Mouse (Mus musculus) kidney, embryonic 15.5 days (tissue): ENCODE data around the gene Emd. TPM values are rescaled to one million over a fixed set of nuclear protein-coding genes. Genes with fewer than 3 reads are reported as not detected.
"Not testable (repeated sequence)": the region's sequence is repeated elsewhere in the genome, so short reads cannot be mapped to it uniquely, and the experiment has no call there.

ENCODE experiments used
- ATAC-seq: fragments of 200-750 bp; cut with Nextera tagmentation; replicated peaks from 2 replicates; pipeline ENCODE4 v1.8.0; 2017; ENCODE audit warnings: moderate TSS enrichment; ENCODE audit not compliant: low FRiP score
- H3K27ac ChIP-seq: fragments of 300-500 bp; sonication (generic); 2 replicates; pipeline ENCODE4 v1.5.1; 2015; ENCODE audit warnings: mild to moderate bottlenecking, inconsistent platforms
- H3K27me3 ChIP-seq: fragments of 300-500 bp; sonication (generic); 2 replicates; pipeline ENCODE4 v1.6.1; 2015; ENCODE audit warnings: inconsistent platforms
- H3K36me3 ChIP-seq: fragments of 300-500 bp; sonication (generic); 2 replicates; pipeline ENCODE4 v1.6.1; 2015; ENCODE audit warnings: inconsistent platforms
- H3K4me1 ChIP-seq: fragments of 300-500 bp; sonication (generic); 2 replicates; pipeline ENCODE4 v1.6.1; 2015; ENCODE audit warnings: inconsistent platforms
- H3K4me2 ChIP-seq: fragments of 300-500 bp; sonication (generic); 2 replicates; pipeline ENCODE4 v1.6.1; 2015; ENCODE audit warnings: moderate library complexity, mild to moderate bottlenecking, inconsistent platforms
- H3K4me3 ChIP-seq: fragments of 300-500 bp; sonication (generic); replicated peaks from 2 replicates; pipeline ENCODE4 v1.5.1; 2015; ENCODE audit warnings: mild to moderate bottlenecking, inconsistent platforms
- H3K9ac ChIP-seq: fragments of 300-500 bp; sonication (generic); 2 replicates; pipeline ENCODE4 v1.6.1; 2015; ENCODE audit warnings: mild to moderate bottlenecking, inconsistent platforms
- H3K9me3 ChIP-seq: fragments of 300-500 bp; sonication (generic); replicated peaks from 2 replicates; pipeline ENCODE4 v1.6.1; 2016; ENCODE audit warnings: inconsistent platforms
- WGBS: fragments of 180-500 bp; shearing (Covaris S2); methylation state at CpG from one replicate; pipeline ENCODE4 v1.1.7; 2015; ENCODE audit warnings: mixed read lengths; 5-methylcytosine and 5-hydroxymethylcytosine counted together
- polyA plus RNA-seq: library from polyadenylated mRNA; unstranded; fragments of >200 nt; fragmentation: Nextera tagmentation; extraction: Ambion mirVana; gene quantifications from 2 replicates; pipeline ENCODE4 v1.2.1, GENCODE M21; 2015

Gene Emd
- polyA plus RNA-seq = 27.9 and 30.9 TPM in 2 replicates

- Histone ChIP-seq H3K9me3 (no peaks in the 10 kb centered on the region), H3K27ac (peak within 1 kb of the TSS; percentile 94), H3K27me3 (no peaks in the 10 kb centered on the region), H3K9ac (peak within 1 kb of the TSS; percentile 74), H3K4me3 (peak within 1 kb of the TSS; percentile 60), H3K36me3 (peaks cover 27% of the 10 kb centered on the region), H3K4me1 (peaks cover 6% of the 10 kb centered on the region), H3K4me2 (peak within 1 kb of the TSS; percentile 63)
- WGBS = 28% methylated on average over 39 of the region's 39 CpGs
- ATAC-seq = peak; percentile 98
Measured at GRCm38 (mm10) chrX:74254153-74254887, at the start of gene Emd. Gene Emd (plus strand): TSS chrX:74254687.

GRCm38 (mm10) chrX:74218496-74218895, 36.0 kb upstream of the Emd start:
- 94% methylated on average over 4 of the region's 4 CpGs for WGBS
- Histone ChIP-seq H3K4me1 (no peaks in the 10 kb centered on the region), H3K27ac (no peak overlapping the region), H3K4me2 (no peak overlapping the region), H3K27me3 (no peaks in the 10 kb centered on the region), H3K9me3 (no peaks in the 10 kb centered on the region), H3K4me3 (no peak overlapping the region), H3K36me3 (peaks cover 13% of the 10 kb centered on the region), H3K9ac (no peak overlapping the region)
- no peak for ATAC-seq

DNA sequence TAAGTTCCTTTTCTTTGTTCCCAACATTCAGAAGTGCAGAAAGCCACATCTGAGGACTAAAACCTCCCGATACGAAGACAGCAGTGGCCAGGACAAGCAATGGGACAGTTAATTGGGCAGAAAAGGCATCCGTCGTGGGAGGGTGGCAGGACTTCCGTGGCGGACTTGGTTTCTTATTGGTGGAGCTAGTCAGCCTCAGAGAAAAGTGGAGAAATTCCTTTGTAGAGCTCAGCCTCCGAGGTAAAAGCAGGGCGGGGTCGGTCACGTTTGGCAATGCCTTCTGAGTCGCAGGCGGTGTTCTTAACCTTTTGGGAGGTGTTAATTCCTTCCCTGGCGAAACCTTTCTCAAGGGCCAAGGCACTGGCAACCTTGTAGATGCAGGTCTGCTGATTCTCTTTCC, 35.0 kb upstream of the Emd start:
- ATAC-seq = no peak
- no peak overlapping the region for H3K27ac ChIP-seq
- no peak overlapping the region for H3K4me2 ChIP-seq
- H3K4me1 ChIP-seq = no peaks in the 10 kb centered on the region
- H3K36me3 ChIP-seq = peaks cover 23% of the 10 kb centered on the region
- no peaks in the 10 kb centered on the region for H3K27me3 ChIP-seq
- no peak overlapping the region for H3K9ac ChIP-seq
- H3K4me3 ChIP-seq = no peak overlapping the region
- no peaks in the 10 kb centered on the region for H3K9me3 ChIP-seq
- WGBS = 61% methylated on average over 13 of the region's 13 CpGs

DNA sequence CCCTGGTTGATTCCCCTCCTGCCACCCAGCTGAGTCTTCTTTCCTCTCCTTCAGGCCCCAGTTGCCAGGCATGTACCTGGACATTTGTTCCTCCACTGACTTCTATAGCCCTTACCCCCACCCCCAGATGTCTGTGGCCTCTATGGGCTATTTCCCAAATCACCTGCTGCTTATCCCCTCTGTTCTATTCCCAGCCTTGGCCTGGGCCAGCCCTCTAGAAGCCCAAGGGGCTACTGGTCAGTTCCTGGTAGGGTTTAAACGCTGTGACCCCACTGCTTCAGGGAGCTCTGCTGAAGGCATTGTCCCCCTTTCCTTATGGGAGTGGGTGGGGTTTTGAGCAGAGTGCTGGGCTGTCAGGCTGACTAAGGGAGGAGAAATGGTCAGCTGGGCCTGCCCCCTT, 34.4 kb upstream of the Emd start:
- H3K36me3 ChIP-seq = peaks cover 29% of the 10 kb centered on the region
- WGBS = 61% methylated on average over 1 of the region's 1 CpGs
- not testable (repeated sequence) for H3K9ac ChIP-seq, H3K27me3 ChIP-seq, H3K9me3 ChIP-seq, H3K4me1 ChIP-seq, H3K4me3 ChIP-seq, H3K4me2 ChIP-seq, H3K27ac ChIP-seq
- ATAC-seq = peak; percentile 33; the same call in 1 of the 2 replicates

DNA sequence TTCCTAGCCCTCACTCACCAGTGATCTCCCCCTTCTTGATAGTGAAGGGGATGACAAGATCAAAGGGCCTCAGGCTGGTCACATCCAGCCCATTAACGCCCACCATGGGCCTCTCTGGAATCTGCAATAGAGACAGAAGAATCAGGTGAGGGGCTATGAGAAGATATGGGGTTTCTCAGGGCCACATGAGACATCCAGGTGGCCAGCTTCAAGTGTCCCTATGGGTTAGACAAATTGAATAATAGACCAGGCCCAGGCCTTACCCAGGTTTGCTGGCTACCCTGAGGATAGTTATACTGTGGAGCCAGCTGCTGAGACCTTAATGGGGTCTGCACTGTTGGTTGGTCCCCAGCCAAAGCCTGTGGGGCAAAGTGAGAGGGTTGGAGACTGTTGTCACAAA, 24.4 kb upstream of the Emd start:
- Histone ChIP-seq H3K27ac (no peak overlapping the region), H3K9me3 (no peaks in the 10 kb centered on the region), H3K4me3 (no peak overlapping the region), H3K4me1 (no peaks in the 10 kb centered on the region), H3K4me2 (no peak overlapping the region), H3K36me3 (peaks cover 100% of the 10 kb centered on the region), H3K27me3 (no peaks in the 10 kb centered on the region), H3K9ac (no peak overlapping the region)
- ATAC-seq = no peak
- 50% methylated on average over 1 of the region's 1 CpGs for WGBS

GRCm38 (mm10) chrX:74233196-74233595, 21.3 kb upstream of the Emd start:
- Histone ChIP-seq H3K4me2 (no peak overlapping the region), H3K36me3 (peaks cover 96% of the 10 kb centered on the region), H3K9ac (no peak overlapping the region), H3K27ac (no peak overlapping the region), H3K4me3 (no peak overlapping the region), H3K9me3 (no peaks in the 10 kb centered on the region), H3K27me3 (no peaks in the 10 kb centered on the region), H3K4me1 (no peaks in the 10 kb centered on the region)
- 97% methylated on average over 5 of the region's 5 CpGs for WGBS
- ATAC-seq = no peak

GRCm38 (mm10) chrX:74240332-74240731, 14.2 kb upstream of the Emd start:
- no peak for ATAC-seq
- no peaks in the 10 kb centered on the region for H3K27me3 ChIP-seq
- 87% methylated on average over 4 of the region's 4 CpGs for WGBS
- H3K4me1 ChIP-seq = 0 out of 2 replicates have a peak, but pooled peaks cover 8% of the 10 kb centered on the region
- no peak overlapping the region for H3K27ac ChIP-seq
- no peak overlapping the region for H3K4me2 ChIP-seq
- peaks cover 79% of the 10 kb centered on the region for H3K36me3 ChIP-seq
- no peak overlapping the region for H3K4me3 ChIP-seq
- H3K9me3 ChIP-seq = no peaks in the 10 kb centered on the region
- H3K9ac ChIP-seq = no peak overlapping the region

DNA sequence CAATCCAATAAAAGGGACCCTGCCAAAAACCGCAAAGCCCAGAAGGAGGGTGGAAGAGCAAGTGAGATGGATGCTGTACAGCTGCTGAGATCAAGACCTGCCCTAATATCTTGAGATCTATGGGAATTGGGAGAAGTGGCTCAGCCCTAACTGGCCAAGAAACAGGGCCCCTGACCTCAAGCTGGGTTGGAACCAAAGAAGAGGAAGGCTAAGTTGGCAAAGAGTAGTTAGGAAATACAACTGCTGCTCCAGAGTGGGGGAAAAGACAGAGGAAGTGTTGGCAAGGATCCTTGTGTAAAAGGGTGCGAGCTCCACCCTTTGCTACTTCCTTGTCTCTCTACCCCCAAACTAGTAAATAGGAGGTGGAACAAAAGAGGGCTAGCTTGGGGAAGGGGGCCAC, 11.1 kb upstream of the Emd start:
- peak overlapping the region; percentile 59 for H3K4me2 ChIP-seq
- H3K4me1 ChIP-seq = 0 out of 2 replicates have a peak, but pooled peaks cover 8% of the 10 kb centered on the region
- no peak overlapping the region for H3K9ac ChIP-seq
- WGBS = 78% methylated on average over 2 of the region's 2 CpGs
- H3K27me3 ChIP-seq = no peaks in the 10 kb centered on the region
- H3K27ac ChIP-seq = no peak overlapping the region
- H3K9me3 ChIP-seq = no peaks in the 10 kb centered on the region
- peak overlapping the region; percentile 62 for H3K4me3 ChIP-seq
- no peak for ATAC-seq
- peaks cover 52% of the 10 kb centered on the region for H3K36me3 ChIP-seq

DNA sequence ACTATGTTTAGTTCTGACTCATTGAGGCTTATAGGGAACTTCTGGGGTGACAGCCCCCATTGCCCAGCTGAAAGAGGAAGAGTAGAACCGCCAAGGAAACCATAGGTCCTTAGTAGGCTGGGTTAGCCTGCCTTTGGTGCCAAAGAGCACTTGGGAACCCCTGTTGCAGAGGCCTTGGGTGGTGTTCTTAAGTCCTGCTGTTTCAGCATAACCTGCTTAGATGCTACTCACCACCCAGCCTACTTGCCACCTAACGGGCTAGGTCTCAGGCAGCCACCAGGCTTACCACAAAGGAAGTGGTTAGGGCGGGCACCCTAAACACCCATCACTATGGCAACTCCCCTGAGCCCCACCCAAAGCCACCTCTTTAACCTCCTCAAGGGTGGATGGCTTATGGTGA, 10.7 kb upstream of the Emd start:
- Histone ChIP-seq H3K4me3 (peak overlapping the region; percentile 62), H3K36me3 (peaks cover 48% of the 10 kb centered on the region), H3K4me1 (0 out of 2 replicates have a peak, but pooled peaks cover 8% of the 10 kb centered on the region), H3K27ac (0 out of 2 replicates have a peak overlapping the region, but pooled peaks have one; percentile 59), H3K9me3 (no peaks in the 10 kb centered on the region), H3K27me3 (no peaks in the 10 kb centered on the region), H3K4me2 (peak overlapping the region; percentile 59), H3K9ac (peak overlapping the region; percentile 26; the same call in 1 of the 2 replicates)
- ATAC-seq = no peak
- WGBS = 73% methylated on average over 3 of the region's 3 CpGs

DNA sequence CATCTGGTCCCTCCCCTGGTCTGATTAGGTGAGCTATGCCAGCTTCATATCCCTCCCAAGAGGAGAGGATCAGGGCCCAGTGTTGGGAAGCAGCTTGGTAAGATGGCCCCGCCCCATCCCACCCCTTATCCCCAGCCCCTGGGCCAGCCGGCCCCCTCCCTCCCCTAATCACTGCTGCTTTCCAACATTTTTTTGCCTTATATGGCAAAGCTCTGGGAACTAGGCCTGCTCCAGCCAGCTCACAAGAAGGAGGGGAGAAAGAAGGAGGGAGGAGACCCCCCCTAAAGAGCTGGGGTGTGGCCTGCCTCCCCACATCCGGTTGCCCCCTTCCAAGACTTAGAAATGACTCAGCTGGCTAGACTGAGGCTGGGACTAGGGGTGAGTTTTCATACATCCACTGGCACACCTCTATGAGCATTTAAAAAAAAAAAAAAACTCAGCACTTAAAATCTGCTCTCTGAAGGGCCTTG, 9.8 kb upstream of the Emd start:
- WGBS = 43% methylated on average over 2 of the region's 3 CpGs
- ATAC-seq = peak; percentile 52

DNA sequence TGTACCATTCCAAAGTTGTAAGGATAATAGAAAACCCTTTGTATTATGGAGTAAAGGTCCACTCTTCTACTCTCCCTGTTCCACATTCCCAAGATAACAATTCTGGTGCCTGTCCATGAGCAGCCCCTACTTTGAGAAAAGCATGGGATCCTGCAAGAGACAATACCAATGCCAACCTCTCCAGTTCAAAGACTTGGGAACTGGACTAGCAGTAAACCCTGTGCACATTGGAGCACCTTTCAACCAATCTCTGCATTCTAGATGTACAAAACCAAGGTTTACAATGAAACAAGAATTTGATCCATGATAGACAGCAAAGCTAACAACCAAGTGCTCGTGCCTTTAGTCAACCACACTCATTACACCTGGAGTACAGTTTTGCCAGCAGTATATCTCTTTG, 9.4 kb upstream of the Emd start:
- peak overlapping the region; percentile 90 for H3K27ac ChIP-seq

More for the DNA sequence above, 9.8 kb upstream of the Emd start:
- Histone ChIP-seq H3K9me3 (no peaks in the 10 kb centered on the region), H3K4me2 (peak overlapping the region; percentile 59), H3K4me1 (0 out of 2 replicates have a peak, but pooled peaks cover 14% of the 10 kb centered on the region), H3K36me3 (peaks cover 40% of the 10 kb centered on the region), H3K4me3 (peak overlapping the region; percentile 62), H3K27me3 (no peaks in the 10 kb centered on the region), H3K9ac (peak overlapping the region; percentile 64), H3K27ac (peak overlapping the region; percentile 90)

GRCm38 (mm10) chrX:74245687-74246086, 8.8 kb upstream of the Emd start:
- Histone ChIP-seq H3K27me3 (no peaks in the 10 kb centered on the region), H3K9ac (peak overlapping the region; percentile 64), H3K4me2 (peak overlapping the region; percentile 59), H3K4me1 (0 out of 2 replicates have a peak, but pooled peaks cover 14% of the 10 kb centered on the region), H3K9me3 (no peaks in the 10 kb centered on the region), H3K4me3 (peak overlapping the region; percentile 62), H3K27ac (peak overlapping the region; percentile 90), H3K36me3 (peaks cover 30% of the 10 kb centered on the region)
- WGBS = 23% methylated on average over 21 of the region's 21 CpGs
- ATAC-seq = peak; percentile 50

More for the DNA sequence above, 9.4 kb upstream of the Emd start:
- peaks cover 35% of the 10 kb centered on the region for H3K36me3 ChIP-seq
- no peaks in the 10 kb centered on the region for H3K9me3 ChIP-seq
- H3K4me1 ChIP-seq = 0 out of 2 replicates have a peak, but pooled peaks cover 14% of the 10 kb centered on the region
- H3K9ac ChIP-seq = peak overlapping the region; percentile 64
- WGBS = 11% methylated on average over 1 of the region's 1 CpGs
- H3K27me3 ChIP-seq = no peaks in the 10 kb centered on the region
- peak overlapping the region; percentile 59 for H3K4me2 ChIP-seq
- no peak for ATAC-seq
- peak overlapping the region; percentile 62 for H3K4me3 ChIP-seq
